Mouse (Mus musculus) C2C12 (cell line): ENCODE results near the gene Gm9747. TPM values are rescaled to one million over a fixed set of nuclear protein-coding genes. Genes with fewer than 3 reads are reported as not detected.

ENCODE experiments used
- H3K27me3 ChIP-seq: one replicate; pipeline ENCODE4 v1.6.1; 2011; ENCODE audit not compliant: control insufficient read depth, insufficient read depth, insufficient read length
- H3K36me3 ChIP-seq: one replicate; pipeline ENCODE4 v1.6.1; 2011; ENCODE audit not compliant: control insufficient read depth, insufficient read depth
- H3K4me3 ChIP-seq: one replicate; pipeline ENCODE4 v1.5.1; 2011; ENCODE audit warnings: mild to moderate bottlenecking, control low read depth; ENCODE audit not compliant: poor library complexity, insufficient read depth, severe bottlenecking
- H3K79me2 ChIP-seq: one replicate; pipeline ENCODE4 v1.6.1; 2011; ENCODE audit not compliant: control insufficient read depth, insufficient read depth
- H3K79me3 ChIP-seq: one replicate; pipeline ENCODE4 v1.6.1; 2011; ENCODE audit warnings: low read depth, control low read depth
- H3ac ChIP-seq: one replicate; pipeline ENCODE3; 2011; ENCODE audit warnings: low read depth; ENCODE audit not compliant: control insufficient read depth, insufficient read length
- CEBPB ChIP-seq: IDR thresholded peaks from one replicate; pipeline ENCODE4 v1.6.1; 2011; ENCODE audit warnings: low read depth, mild to moderate bottlenecking, control low read depth, moderate library complexity
- CTCF ChIP-seq: IDR thresholded peaks from one replicate; pipeline ENCODE4 v1.5.1; 2011; ENCODE audit not compliant: control insufficient read depth, insufficient read depth, insufficient read length
- FOSL1 ChIP-seq: IDR thresholded peaks from one replicate; pipeline ENCODE4 v1.8.0; 2011; ENCODE audit warnings: mild to moderate bottlenecking, low read length; ENCODE audit not compliant: poor library complexity, insufficient read depth, severe bottlenecking
- MAX ChIP-seq: IDR thresholded peaks from one replicate; pipeline ENCODE4 v1.6.1; 2011; ENCODE audit warnings: mild to moderate bottlenecking, control low read depth
- MYOD1 ChIP-seq: IDR thresholded peaks from one replicate; pipeline ENCODE4 v1.6.1; 2011; ENCODE audit warnings: low read depth; ENCODE audit not compliant: control insufficient read depth, insufficient read length
- MYOG ChIP-seq: IDR thresholded peaks from one replicate; pipeline ENCODE4 v1.6.1; 2011; ENCODE audit not compliant: control insufficient read depth, insufficient read length; ENCODE audit errors: extremely low read depth
- USF1 ChIP-seq: IDR thresholded peaks from one replicate; pipeline ENCODE4 v1.6.1; 2011; ENCODE audit warnings: low read depth, mild to moderate bottlenecking, control low read depth, moderate library complexity
- polyA plus RNA-seq: library from polyadenylated mRNA; unstranded; fragments of >200 nt; fragmentation: generic; extraction: Trizol; gene quantifications from one replicate; pipeline ENCODE4 v1.2.1, GENCODE M21; 2012; ENCODE audit warnings: missing spikeins

Gm9747 gene
- polyA plus RNA-seq, 1 experiment: 3.8 TPM

- Histone ChIP-seq H3ac (no peak overlapping the region), H3K36me3 (peaks cover 42% of the 10 kb centered on the region), H3K79me2 (peaks cover 94% of the 10 kb centered on the region), H3K79me3 (peaks cover 51% of the 10 kb centered on the region), H3K4me3 (no peak overlapping the region), H3K27me3 (no peaks in the 10 kb centered on the region)
- TF ChIP-seq CTCF (no peak), MAX (no peak), CEBPB (no peak), MYOG (no peak), MYOD1 (no peak), USF1 (no peak)
These were observed 10.4 kb downstream of the Gm9747 start for GRCm38 (mm10) chr1:82243260-82243825.

GRCm38 (mm10) chr1:82245002-82245401, 12.1 kb downstream of the Gm9747 start:
- Histone ChIP-seq H3ac (no peak overlapping the region), H3K4me3 (no peak overlapping the region), H3K79me3 (peaks cover 59% of the 10 kb centered on the region), H3K36me3 (peaks cover 49% of the 10 kb centered on the region), H3K27me3 (no peaks in the 10 kb centered on the region), H3K79me2 (peaks cover 95% of the 10 kb centered on the region)
- TF ChIP-seq MAX (no peak), CEBPB (no peak), FOSL1 (no peak), MYOD1 (no peak), MYOG (no peak), USF1 (no peak), CTCF (no peak)

- peaks cover 60% of the 10 kb centered on the region for H3K36me3 ChIP-seq
- TF ChIP-seq MAX (no peak), CEBPB (no peak), CTCF (no peak), MYOG (no peak), FOSL1 (no peak), MYOD1 (no peak), USF1 (no peak)
- peaks cover 62% of the 10 kb centered on the region for H3K79me3 ChIP-seq
- no peak overlapping the region for H3K4me3 ChIP-seq
- peaks cover 96% of the 10 kb centered on the region for H3K79me2 ChIP-seq
- H3ac ChIP-seq: no peak overlapping the region
- no peaks in the 10 kb centered on the region for H3K27me3 ChIP-seq
These were observed 14.5 kb downstream of the Gm9747 start for GRCm38 (mm10) chr1:82247221-82247951.

GRCm38 (mm10) chr1:82253789-82254445, 21.0 kb downstream of the Gm9747 start:
- Histone ChIP-seq H3K27me3 (no peaks in the 10 kb centered on the region), H3K79me3 (peaks cover 55% of the 10 kb centered on the region), H3ac (no peak overlapping the region), H3K36me3 (peaks cover 68% of the 10 kb centered on the region), H3K4me3 (no peak overlapping the region), H3K79me2 (peaks cover 89% of the 10 kb centered on the region)
- TF ChIP-seq CEBPB (no peak), MYOD1 (no peak), CTCF (no peak)

GRCm38 (mm10) chr1:82257457-82257856, 24.5 kb downstream of the Gm9747 start:
- no peak for TF ChIP-seq MYOG
- no peak for TF ChIP-seq MAX
- TF ChIP-seq MYOD1: no peak
- no peak for TF ChIP-seq CTCF
- no peak for TF ChIP-seq USF1
- TF ChIP-seq CEBPB: no peak
- no peak for TF ChIP-seq FOSL1
- H3ac ChIP-seq: no peak overlapping the region

More at GRCm38 (mm10) chr1:82257457-82257856, 24.5 kb downstream of the Gm9747 start:
- Histone ChIP-seq H3K4me3 (no peak overlapping the region), H3K27me3 (no peaks in the 10 kb centered on the region), H3K36me3 (peaks cover 69% of the 10 kb centered on the region), H3K79me2 (peaks cover 89% of the 10 kb centered on the region), H3K79me3 (peaks cover 53% of the 10 kb centered on the region)
